Mouse (Mus musculus) forebrain, embryonic 16.5 days (tissue): Measurements from ENCODE around the gene Acot13. TPM values are rescaled to one million over a fixed set of nuclear protein-coding genes. Genes with fewer than 3 reads are reported as not detected.
"Not testable (repeated sequence)": the region's sequence is repeated elsewhere in the genome, so short reads cannot be mapped to it uniquely, and the experiment has no call there.

Experiments used
- ATAC-seq: fragments of 200-750 bp; cut with Nextera tagmentation; 2 replicates; pipeline ENCODE4 v1.8.0; 2017; ENCODE audit warnings: mild to moderate bottlenecking, moderate library complexity
- H3K27ac ChIP-seq: fragments of 300-500 bp; sonication (generic); 2 replicates; pipeline ENCODE4 v1.5.1; 2014; ENCODE audit warnings: low read length, control low read depth
- H3K27me3 ChIP-seq: fragments of 300-500 bp; sonication (generic); replicated peaks from 2 replicates; pipeline ENCODE4 v1.6.1; 2014; ENCODE audit warnings: low read length; ENCODE audit not compliant: control insufficient read depth, insufficient read depth
- H3K36me3 ChIP-seq: fragments of 300-500 bp; sonication (generic); 2 replicates; pipeline ENCODE4 v1.6.1; 2014; ENCODE audit not compliant: control insufficient read depth, insufficient read depth
- H3K4me1 ChIP-seq: fragments of 300-500 bp; sonication (generic); replicated peaks from 2 replicates; pipeline ENCODE4 v1.6.1; 2014; ENCODE audit warnings: low read length; ENCODE audit not compliant: control insufficient read depth, insufficient read depth
- H3K4me2 ChIP-seq: fragments of 300-500 bp; sonication (generic); 2 replicates; pipeline ENCODE4 v1.6.1; 2014; ENCODE audit warnings: mild to moderate bottlenecking, low read length, control low read depth
- H3K4me3 ChIP-seq: fragments of 300-500 bp; sonication (generic); replicated peaks from 2 replicates; pipeline ENCODE4 v1.5.1; 2014; ENCODE audit warnings: mild to moderate bottlenecking, low read length, control low read depth
- H3K9ac ChIP-seq: fragments of 300-500 bp; sonication (generic); replicated peaks from 2 replicates; pipeline ENCODE4 v1.6.1; 2014; ENCODE audit warnings: low read depth, low read length, control low read depth
- H3K9me3 ChIP-seq: fragments of 300-500 bp; sonication (generic); 2 replicates; pipeline ENCODE4 v1.6.1; 2016; ENCODE audit warnings: low read length; ENCODE audit not compliant: control insufficient read depth
- WGBS: fragments of 180-500 bp; shearing (Covaris S2); extraction: QIAGEN DNeasy Blood & Tissue Kit; methylation state at CpG from one replicate; pipeline ENCODE4 v1.1.7; 2014; 5-methylcytosine and 5-hydroxymethylcytosine counted together
- polyA plus RNA-seq: library from polyadenylated mRNA; unstranded; fragments of >200 nt; fragmentation: Nextera tagmentation; extraction: Ambion mirVana; gene quantifications from 2 replicates; pipeline ENCODE4 v1.2.1, GENCODE M21; 2015

Gene Acot13
- polyA plus RNA-seq, 1 experiment from 2014 or later, result 55.8 TPM

- no peaks in the 10 kb centered on the region for H3K4me1 ChIP-seq
- WGBS, result 84% methylated on average over 12 of the region's 12 CpGs
- ATAC-seq, result no peak
Measured at GRCm38 (mm10) chr13:24861084-24861483, 29.7 kb upstream of the Acot13 start.

DNA sequence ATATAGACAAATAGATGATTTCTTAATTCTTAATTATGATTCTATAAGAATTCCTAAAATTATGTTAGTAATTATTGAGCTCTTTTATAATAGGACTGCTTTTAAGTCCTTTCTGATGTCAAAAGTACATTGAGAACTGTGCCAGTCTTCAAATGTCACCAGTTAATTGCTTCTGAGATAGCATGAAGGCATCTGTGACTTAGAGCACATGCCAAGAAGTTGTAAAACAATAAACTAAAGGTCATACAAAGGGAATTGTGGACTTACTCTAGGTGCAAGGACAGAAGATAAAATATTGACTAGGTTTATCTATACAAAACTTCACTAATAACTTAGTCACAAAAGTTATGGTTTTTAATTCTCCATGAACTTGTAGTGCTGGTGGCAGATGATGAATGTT is 27.8 kb upstream of the Acot13 start:
- no peak for ATAC-seq
- H3K9me3 ChIP-seq, result no peaks in the 10 kb centered on the region

More at GRCm38 (mm10) chr13:24861084-24861483, 29.7 kb upstream of the Acot13 start:
- Histone ChIP-seq H3K4me3 (no peak overlapping the region), H3K27me3 (no peaks in the 10 kb centered on the region), H3K9ac (no peak overlapping the region), H3K27ac (no peak overlapping the region), H3K9me3 (no peaks in the 10 kb centered on the region), H3K4me2 (no peak overlapping the region), H3K36me3 (no peaks in the 10 kb centered on the region)

GRCm38 (mm10) chr13:24852570-24852969 is 21.2 kb upstream of the Acot13 start:
- no peak overlapping the region for H3K4me3 ChIP-seq
- no peak for ATAC-seq
- no peaks in the 10 kb centered on the region for H3K9me3 ChIP-seq
- no peaks in the 10 kb centered on the region for H3K4me1 ChIP-seq
- H3K36me3 ChIP-seq, result no peaks in the 10 kb centered on the region
- no peak overlapping the region for H3K4me2 ChIP-seq
- H3K27me3 ChIP-seq, result no peaks in the 10 kb centered on the region
- no peak overlapping the region for H3K27ac ChIP-seq
- 89% methylated on average over 3 of the region's 3 CpGs for WGBS
- no peak overlapping the region for H3K9ac ChIP-seq

More for the DNA sequence above, 27.8 kb upstream of the Acot13 start:
- no peaks in the 10 kb centered on the region for H3K36me3 ChIP-seq
- H3K27ac ChIP-seq, result no peak overlapping the region
- no peak overlapping the region for H3K9ac ChIP-seq
- H3K4me2 ChIP-seq, result no peak overlapping the region
- H3K27me3 ChIP-seq, result no peaks in the 10 kb centered on the region
- H3K4me1 ChIP-seq, result no peaks in the 10 kb centered on the region
- no peak overlapping the region for H3K4me3 ChIP-seq

DNA sequence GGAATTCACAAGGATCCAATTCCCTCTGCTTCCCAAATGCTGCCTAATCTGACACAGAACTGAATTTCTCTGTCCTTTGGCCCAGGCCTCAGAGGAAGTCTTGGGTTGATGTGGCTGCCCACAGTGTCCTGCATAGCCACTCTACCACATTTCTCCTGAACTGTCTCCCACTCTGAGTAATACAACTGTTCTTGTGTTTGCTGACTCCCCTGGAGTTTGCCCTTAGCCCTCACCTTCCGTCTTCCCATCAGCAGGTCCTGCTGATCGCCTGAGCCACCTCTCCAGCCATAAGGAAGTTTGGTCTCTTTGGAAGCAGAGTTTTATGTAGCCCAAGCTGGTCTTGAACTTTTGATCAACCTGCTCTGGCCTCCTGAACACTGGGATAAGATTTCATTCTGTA is 20.6 kb upstream of the Acot13 start:
- ATAC-seq, result no peak
- Histone ChIP-seq H3K9me3 (no peaks in the 10 kb centered on the region), H3K27ac (no peak overlapping the region), H3K27me3 (no peaks in the 10 kb centered on the region), H3K9ac (no peak overlapping the region), H3K4me2 (no peak overlapping the region), H3K36me3 (no peaks in the 10 kb centered on the region), H3K4me3 (no peak overlapping the region), H3K4me1 (no peaks in the 10 kb centered on the region)
- 85% methylated on average over 2 of the region's 2 CpGs for WGBS

- Histone ChIP-seq H3K4me2 (no peak overlapping the region), H3K4me1 (peaks cover 5% of the 10 kb centered on the region), H3K27me3 (no peaks in the 10 kb centered on the region), H3K36me3 (no peaks in the 10 kb centered on the region), H3K9me3 (no peaks in the 10 kb centered on the region), H3K4me3 (no peak overlapping the region), H3K9ac (no peak overlapping the region), H3K27ac (no peak overlapping the region)
- no peak for ATAC-seq
- WGBS, result 82% methylated on average over 4 of the region's 4 CpGs
Measured at GRCm38 (mm10) chr13:24849318-24849717, 18.0 kb upstream of the Acot13 start.

DNA sequence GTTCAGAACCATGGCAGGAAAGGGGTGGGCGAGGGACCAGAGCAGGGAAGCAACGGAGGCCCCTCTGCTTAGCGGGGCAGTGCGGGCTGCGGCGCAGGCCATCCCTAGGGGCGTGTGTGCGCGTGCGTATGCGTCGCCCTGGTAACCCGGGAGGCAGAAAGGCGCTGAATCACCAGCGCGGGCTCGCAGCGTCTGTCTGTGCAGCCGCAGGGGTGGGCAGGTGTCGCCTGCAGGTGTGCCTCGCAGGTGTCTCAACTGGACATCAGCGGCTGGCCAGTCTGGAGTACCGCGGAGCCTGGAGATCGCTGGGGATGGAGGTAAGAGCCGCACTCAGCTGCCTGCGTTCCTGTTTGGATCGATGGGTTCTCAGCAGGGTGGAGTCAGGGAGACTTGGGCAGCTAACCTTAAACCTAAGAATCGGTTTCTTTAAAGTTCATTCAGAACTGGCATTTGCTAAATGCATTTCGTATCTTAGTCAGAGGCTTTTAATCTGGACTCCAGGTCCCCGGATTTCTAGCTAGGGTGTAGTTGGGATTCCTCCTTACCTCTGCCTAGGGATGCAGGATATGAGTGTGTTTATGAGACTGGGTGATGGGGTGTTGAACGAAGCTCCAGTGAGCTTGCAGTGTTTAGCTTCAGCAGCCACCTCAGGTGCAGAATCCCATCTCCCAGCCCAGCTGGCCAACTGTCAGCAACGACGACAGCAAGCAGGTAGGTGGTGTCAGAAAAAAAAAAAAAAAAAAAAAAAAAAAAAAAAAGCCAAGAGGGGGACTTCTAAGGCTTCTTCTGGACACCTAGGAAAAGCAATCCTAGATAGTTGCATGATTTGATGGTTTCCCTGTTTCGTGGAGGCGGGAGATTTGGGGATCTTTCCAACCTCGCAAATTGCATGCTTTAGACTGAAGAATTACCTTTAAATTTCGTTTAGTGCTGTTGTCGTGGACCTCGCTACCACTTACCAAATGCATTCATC is 13.9 kb upstream of the Acot13 start, which contains the start of gene D130043K22Rik:
TSS of gene D130043K22Rik (plus strand) at position 153 of the 973 bp plus-strand sequence.
- peak within 1 kb of the TSS; percentile 71 for H3K4me2 ChIP-seq
- H3K36me3 ChIP-seq, result no peaks in the 10 kb centered on the region; the same call in 1 of the 2 replicates
- WGBS, result 7% methylated on average over 40 of the region's 40 CpGs
- peak within 1 kb of the TSS; percentile 56 for H3K4me3 ChIP-seq
- no peaks in the 10 kb centered on the region for H3K27me3 ChIP-seq
- no peaks in the 10 kb centered on the region for H3K9me3 ChIP-seq
- no peak within 1 kb of the TSS for H3K27ac ChIP-seq
- H3K9ac ChIP-seq, result peak within 1 kb of the TSS; percentile 70
- peak; percentile 97 for ATAC-seq
- H3K4me1 ChIP-seq, result peaks cover 5% of the 10 kb centered on the region

DNA sequence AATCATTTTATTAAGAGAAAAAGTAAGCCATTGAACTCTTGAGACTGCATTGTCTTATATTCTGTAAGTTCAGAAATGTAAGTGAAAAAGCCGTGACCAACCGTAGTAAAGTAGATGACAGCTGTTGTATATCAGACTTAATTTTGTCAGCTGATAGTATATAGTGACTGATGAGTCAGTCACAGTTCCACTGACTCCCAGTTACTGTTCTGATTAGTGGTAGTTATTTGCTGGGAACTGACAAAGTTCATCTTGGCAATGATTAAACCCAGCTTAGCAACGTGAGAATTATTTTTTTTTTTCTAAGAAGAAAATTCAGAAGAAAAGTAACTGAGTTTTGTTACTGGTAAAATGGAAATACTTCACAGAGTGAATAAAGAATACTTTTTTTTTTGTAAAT is 10.4 kb upstream of the Acot13 start:
- no peak overlapping the region for H3K9ac ChIP-seq
- H3K9me3 ChIP-seq, result no peaks in the 10 kb centered on the region
- WGBS, result 94% methylated on average over 3 of the region's 3 CpGs
- no peak for ATAC-seq
- no peak overlapping the region for H3K4me2 ChIP-seq
- H3K4me1 ChIP-seq, result peaks cover 5% of the 10 kb centered on the region
- no peak overlapping the region for H3K27ac ChIP-seq
- no peaks in the 10 kb centered on the region for H3K27me3 ChIP-seq
- H3K36me3 ChIP-seq, result no peaks in the 10 kb centered on the region; the same call in 1 of the 2 replicates
- no peak overlapping the region for H3K4me3 ChIP-seq

GRCm38 (mm10) chr13:24839831-24840230 is 8.5 kb upstream of the Acot13 start:
- WGBS, result 81% methylated on average over 3 of the region's 3 CpGs
- H3K27me3 ChIP-seq, result no peaks in the 10 kb centered on the region
- H3K4me1 ChIP-seq, result peaks cover 3% of the 10 kb centered on the region
- no peak overlapping the region for H3K9ac ChIP-seq
- H3K4me2 ChIP-seq, result no peak overlapping the region
- no peak overlapping the region for H3K4me3 ChIP-seq
- H3K27ac ChIP-seq, result no peak overlapping the region
- H3K36me3 ChIP-seq, result no peaks in the 10 kb centered on the region; the same call in 1 of the 2 replicates
- no peak for ATAC-seq
- H3K9me3 ChIP-seq, result no peaks in the 10 kb centered on the region

DNA sequence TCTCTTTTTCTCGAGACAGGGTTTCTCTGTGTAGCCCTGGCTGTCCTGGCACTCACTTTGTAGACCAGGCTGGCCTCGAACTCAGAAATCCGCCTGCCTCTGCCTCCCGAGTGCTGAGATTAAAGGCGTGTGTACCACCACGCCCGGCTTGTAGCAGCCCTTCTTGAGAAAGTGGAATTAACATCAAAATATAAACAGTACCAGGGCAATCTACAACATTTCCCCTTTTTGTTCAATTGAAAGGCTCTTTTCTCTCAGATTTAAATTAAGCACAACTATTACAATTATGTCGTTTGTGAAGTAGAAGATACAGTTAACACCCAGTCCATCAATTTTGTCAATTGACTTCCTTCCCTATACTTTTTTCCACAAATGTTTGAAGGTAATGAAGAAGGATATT is 6.4 kb upstream of the Acot13 start:
- not testable (repeated sequence) for H3K36me3 ChIP-seq, ATAC-seq, H3K4me3 ChIP-seq, H3K9me3 ChIP-seq, H3K9ac ChIP-seq, H3K4me2 ChIP-seq, H3K27ac ChIP-seq, H3K27me3 ChIP-seq
- 87% methylated on average over 8 of the region's 8 CpGs for WGBS
- peaks cover 11% of the 10 kb centered on the region for H3K4me1 ChIP-seq
